Mouse (Mus musculus) megakaryocyte, adult 5-6 weeks (primary cell): ENCODE measurements around the gene Ndufb3. TPM values are rescaled to one million over a fixed set of nuclear protein-coding genes. Genes with fewer than 3 reads are reported as not detected.

Source experiments
- ATAC-seq: 2 replicates; pipeline ENCODE4 v1.8.0; 2016; ENCODE audit warnings: mild to moderate bottlenecking, inconsistent platforms; ENCODE audit not compliant: poor library complexity, severe bottlenecking
- total RNA-seq, 2 experiments: library from RNA; stranded (forward) in 1 of 2; stranded (reverse) in 1 of 2; fragments of 153-499, 151-499 nt in 1 of 2; fragments of 221-1000, 200-1000 nt in 1 of 2; gene quantifications; 2 replicates each; pipeline versions ENCODE4 v1.2.3 to v1.2.4; 2015 to 2017

Ndufb3 gene
- total RNA-seq, 2 experiments from 2014 or later, result 115 to 147 TPM

- no peak for ATAC-seq
These were observed 30.0 kb downstream of the Ndufb3 start for GRCm38 (mm10) chr1:58616176-58616575.

GRCm38 (mm10) chr1:58617076-58617475 is 30.9 kb downstream of the Ndufb3 start:
- ATAC-seq, result no peak

DNA sequence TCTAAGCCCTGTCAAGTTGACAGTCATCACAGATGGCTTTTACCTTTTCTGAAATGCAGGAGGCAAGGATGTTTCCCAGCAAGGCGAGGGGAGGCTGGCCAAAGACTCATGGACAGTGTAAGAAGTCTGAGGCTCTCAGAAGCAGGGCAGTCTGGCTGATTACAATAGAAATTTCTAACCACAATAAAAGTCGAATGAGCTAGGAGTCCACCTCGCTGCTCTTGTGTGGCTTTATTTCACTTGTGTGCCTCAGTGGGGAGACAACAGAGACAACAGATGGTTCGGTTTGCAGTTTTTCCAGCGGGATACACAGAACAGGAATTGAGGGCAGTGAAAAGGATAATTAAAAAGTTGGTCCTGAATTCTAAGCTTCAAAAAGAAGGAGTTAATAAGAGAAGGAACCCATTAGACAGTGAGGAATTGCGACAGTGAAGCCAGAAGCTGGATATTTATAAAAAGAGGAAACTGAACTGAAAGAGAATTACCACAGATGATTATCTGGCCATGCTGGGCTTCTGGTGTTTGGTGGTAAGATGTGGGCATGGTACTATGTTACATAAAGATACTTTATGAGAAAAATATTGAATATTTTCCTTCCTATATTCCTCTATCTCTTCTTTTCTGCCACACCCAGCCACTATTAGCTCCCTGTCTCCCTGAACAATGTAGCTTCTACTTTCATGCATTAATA is 31.9 kb downstream of the Ndufb3 start:
- peak; percentile 93 for ATAC-seq

DNA sequence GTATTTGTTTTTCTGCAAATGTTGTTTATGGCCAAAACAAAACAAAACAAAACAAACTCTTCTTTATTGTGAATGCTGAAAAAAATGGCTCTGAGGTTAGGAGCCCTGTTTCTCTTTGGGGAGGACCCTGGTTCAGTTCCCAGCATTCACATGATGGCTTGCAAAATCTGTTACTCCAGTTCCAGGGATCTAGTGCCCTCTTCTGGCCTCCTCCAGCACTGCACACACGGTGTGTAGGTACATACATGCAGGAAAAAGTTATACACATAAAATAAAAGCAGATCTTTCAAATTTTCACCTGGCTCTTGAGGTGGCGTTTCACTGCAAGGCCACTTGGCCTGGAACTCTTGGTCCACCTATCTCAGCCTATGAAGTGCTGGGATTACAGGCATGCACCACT is 32.6 kb downstream of the Ndufb3 start:
- ATAC-seq, result no peak

DNA sequence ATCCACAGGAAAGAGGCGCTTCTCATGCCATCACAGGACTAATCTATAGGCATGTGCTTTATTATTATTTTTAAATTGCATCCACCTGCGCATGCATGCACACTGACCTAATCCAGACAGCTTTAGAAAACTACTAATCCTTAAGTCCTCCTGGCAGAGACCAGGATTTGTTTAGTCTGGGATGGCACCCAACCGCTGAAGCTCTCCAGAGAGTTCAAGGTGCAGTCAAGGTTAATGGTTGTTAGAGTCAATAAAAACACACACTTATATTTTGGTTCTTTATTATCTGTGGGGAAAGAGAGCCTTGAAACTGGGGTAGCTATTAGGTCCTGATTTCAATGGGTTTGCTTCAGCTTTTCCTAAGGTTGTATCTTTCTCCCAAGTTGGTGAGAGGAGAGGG is 35.1 kb downstream of the Ndufb3 start:
- ATAC-seq, result no peak

DNA sequence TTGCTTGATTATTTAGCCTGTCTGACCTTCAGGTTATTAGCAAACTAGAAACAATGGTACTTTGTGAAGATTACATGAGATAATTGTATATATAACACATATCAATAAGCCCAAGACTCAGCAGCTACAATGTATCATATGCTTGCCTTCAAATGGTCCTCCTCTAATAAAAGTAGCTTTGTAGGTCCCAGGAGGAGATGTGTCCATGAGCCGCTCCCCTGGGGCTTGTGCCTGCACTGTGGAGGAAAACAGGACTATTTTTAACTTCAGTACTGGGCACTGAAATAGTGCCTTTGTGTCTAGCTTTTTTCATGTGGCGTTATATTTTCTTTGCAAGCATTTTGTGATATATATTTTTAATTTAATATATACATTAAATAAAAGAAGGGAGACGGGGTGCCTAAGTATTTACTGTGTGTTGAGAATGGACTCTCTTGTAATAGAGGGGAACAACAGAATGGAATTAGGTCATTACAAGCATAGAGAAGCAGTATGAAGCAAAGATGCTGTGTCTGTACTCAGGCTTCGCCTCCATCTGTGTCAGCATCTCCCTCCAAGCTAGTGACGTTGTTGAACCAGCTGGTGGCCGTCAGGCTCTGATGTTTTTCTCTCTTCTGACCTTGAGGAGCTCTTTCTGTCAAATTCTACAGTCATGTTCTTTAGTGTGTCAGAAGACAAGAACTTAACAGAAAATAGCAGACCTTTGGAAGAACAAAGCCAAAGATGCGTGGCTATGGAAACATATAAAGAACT is 36.0 kb downstream of the Ndufb3 start:
- ATAC-seq, result no peak

DNA sequence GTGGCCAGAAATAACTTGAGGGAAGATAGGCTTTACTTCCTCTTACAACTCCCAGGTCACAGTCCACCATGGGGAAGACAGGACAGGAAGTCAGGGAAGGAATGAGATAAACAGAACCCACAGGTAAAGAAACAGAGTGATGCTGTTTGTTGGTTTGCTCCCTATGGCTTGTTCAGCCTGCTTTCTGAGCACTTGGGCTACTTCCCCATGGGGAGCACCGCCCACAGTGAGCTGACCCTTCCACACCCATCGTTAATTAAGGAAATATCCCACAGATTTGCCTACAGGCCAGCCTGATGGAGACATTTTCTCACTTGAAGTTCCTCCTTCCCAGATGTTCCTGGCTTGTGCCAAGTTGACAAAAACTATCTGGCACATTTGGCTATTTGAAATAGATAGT is 42.7 kb downstream of the Ndufb3 start:
- peak; percentile 83 for ATAC-seq

Other genes with a start within 250 kb of the Ndufb3 start
- gene Bzw1, start 193.5 kb upstream of the Ndufb3 start, total RNA-seq (2015), result 175 and 183 TPM in 2 replicates
- gene Bzw1, start 193.5 kb upstream of the Ndufb3 start, total RNA-seq (2017), result 166 and 175 TPM in 2 replicates
- 398 and 422 TPM in 2 replicates for gene Clk1, start 162.3 kb upstream of the Ndufb3 start, total RNA-seq (2015)
- 345 and 361 TPM in 2 replicates for gene Clk1, start 162.3 kb upstream of the Ndufb3 start, total RNA-seq (2017)
- 17.0 and 20.6 TPM in 2 replicates for gene Nif3l1, start 141.2 kb upstream of the Ndufb3 start, total RNA-seq (2015)
- gene Nif3l1, start 141.2 kb upstream of the Ndufb3 start, total RNA-seq (2017), result 22.5 and 26.7 TPM in 2 replicates
- gene Ppil3, start 140.9 kb upstream of the Ndufb3 start, total RNA-seq (2015), result 60.5 and 62.9 TPM in 2 replicates
- gene Ppil3, start 140.9 kb upstream of the Ndufb3 start, total RNA-seq (2017), result 51.3 and 55.5 TPM in 2 replicates
- gene Orc2, start 81.3 kb upstream of the Ndufb3 start, total RNA-seq (2015), result 20.1 and 21.2 TPM in 2 replicates
- 46.7 and 61.8 TPM in 2 replicates for gene Orc2, start 81.3 kb upstream of the Ndufb3 start, total RNA-seq (2017)
- 12.5 and 13.0 TPM in 2 replicates for gene Fam126b, start 61 bp upstream of the Ndufb3 start, total RNA-seq (2015)
- 14.6 and 23.1 TPM in 2 replicates for gene Fam126b, start 61 bp upstream of the Ndufb3 start, total RNA-seq (2017)
- gene Als2cr12, start 109.6 kb downstream of the Ndufb3 start, total RNA-seq (2015), result 0.14 TPM in 1 of 2 replicates, not detected in the other
- gene Als2cr12, start 109.6 kb downstream of the Ndufb3 start, total RNA-seq (2017), result not detected in 2 replicates
- gene Cflar, start 125.1 kb downstream of the Ndufb3 start, total RNA-seq (2015), result 68.7 and 72.3 TPM in 2 replicates
- 117 and 130 TPM in 2 replicates for gene Cflar, start 125.1 kb downstream of the Ndufb3 start, total RNA-seq (2017)
- gene Casp8, start 209.0 kb downstream of the Ndufb3 start, total RNA-seq (2015), result 179 and 198 TPM in 2 replicates
- 144 and 170 TPM in 2 replicates for gene Casp8, start 209.0 kb downstream of the Ndufb3 start, total RNA-seq (2017)